Mouse (Mus musculus) c-Kit-positive CD71-negative TER-119-negative erythroid progenitor cells, embryonic 14.5 days (primary cell): ENCODE results near the gene Cacna1c.

Source experiments
- DNase-seq: peaks from one replicate; pipeline ENCODE4 v3.0.0-alpha.2; 2013; ENCODE audit warnings: low read depth

Gene Cacna1c

DNA sequence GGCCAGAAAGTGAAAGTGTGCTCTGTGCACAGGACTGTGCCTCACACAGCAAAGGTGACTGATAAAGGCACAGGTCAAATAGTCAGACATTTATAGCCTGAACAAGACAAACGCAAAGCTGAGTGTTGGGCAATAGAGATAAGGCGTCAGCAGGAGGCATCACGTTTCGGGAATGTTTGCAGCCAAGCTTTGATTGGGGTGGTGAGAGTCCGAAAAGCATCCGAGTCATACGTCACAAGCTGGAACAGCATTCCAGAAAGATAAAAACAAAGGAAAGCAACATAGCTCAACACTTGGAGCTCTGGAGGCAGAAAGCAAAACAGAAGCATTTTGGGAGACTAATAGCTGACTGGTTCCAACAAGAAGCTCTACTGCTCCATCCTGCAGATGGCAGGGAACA lies 56.7 kb downstream of the Cacna1c start:
- DNase-seq: no peak

DNA sequence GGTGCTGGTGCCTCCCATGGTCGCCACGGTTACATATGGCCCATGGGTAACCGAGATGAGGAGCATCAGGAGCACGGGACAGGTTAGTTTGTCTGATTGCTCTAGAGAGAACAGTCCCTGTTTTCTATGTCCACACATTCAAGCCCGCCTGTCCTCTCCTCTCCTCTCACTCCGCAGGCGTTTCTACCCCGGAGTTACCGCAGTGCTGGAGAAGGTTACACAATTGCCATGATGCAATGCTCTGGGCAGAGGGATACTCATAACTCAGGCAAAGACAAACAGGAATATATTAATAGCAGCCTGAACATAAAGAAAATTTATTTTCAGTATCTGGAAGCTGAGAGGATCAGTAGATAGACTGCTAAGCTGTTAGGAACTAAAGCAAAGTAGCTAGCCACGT lies 58.5 kb downstream of the Cacna1c start:
- no peak for DNase-seq

GRCm38 (mm10) chr6:119132863-119133262 lies 63.4 kb downstream of the Cacna1c start:
- DNase-seq: no peak

GRCm38 (mm10) chr6:119132111-119132735 lies 64.0 kb downstream of the Cacna1c start:
- no peak for DNase-seq

DNA sequence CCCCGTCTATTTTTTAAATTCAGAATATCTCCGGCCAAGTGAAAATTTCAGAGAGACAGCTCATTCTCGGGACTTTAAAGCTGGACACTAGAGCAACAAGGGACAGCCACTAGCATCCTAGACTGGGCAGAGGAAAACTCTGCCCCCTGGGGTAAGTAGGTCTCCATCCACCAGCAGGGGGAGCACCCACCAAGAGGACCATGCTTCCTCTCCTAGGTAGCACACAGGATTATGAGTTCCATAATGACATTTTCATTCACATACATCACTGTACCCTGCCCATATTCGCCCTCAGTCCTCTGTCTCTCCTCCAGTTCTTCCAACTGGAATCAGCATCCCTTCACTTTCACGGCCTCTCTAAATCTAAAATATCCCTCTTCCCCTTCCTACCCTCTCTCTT lies 66.6 kb downstream of the Cacna1c start:
- no peak for DNase-seq

DNA sequence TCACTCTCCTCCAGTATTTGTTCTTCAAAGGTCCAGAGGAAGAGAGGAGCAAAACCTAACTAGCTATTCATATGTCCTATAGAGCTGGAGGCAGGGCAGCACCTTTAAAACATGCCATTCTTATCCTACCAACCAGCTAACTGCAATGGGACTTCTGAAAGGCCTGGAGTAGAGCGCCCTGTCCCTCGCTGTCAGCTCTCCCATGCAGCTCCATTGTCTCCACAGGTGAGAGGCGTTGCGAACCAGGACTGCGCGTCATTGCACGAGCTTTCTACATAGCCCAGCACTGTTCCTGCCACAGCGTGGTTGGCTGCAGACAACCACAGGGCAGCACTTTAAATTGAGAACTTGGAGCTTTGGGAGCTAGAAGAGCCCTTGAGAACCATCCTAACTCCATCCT lies 67.7 kb downstream of the Cacna1c start:
- no peak for DNase-seq

GRCm38 (mm10) chr6:119128076-119128475 lies 68.1 kb downstream of the Cacna1c start:
- no peak for DNase-seq

GRCm38 (mm10) chr6:119126991-119127390 lies 69.2 kb downstream of the Cacna1c start:
- DNase-seq: no peak

- DNase-seq: no peak
Observed at GRCm38 (mm10) chr6:119118371-119118770, 77.8 kb downstream of the Cacna1c start.

GRCm38 (mm10) chr6:119116290-119116689 lies 79.9 kb downstream of the Cacna1c start:
- DNase-seq: no peak

DNA sequence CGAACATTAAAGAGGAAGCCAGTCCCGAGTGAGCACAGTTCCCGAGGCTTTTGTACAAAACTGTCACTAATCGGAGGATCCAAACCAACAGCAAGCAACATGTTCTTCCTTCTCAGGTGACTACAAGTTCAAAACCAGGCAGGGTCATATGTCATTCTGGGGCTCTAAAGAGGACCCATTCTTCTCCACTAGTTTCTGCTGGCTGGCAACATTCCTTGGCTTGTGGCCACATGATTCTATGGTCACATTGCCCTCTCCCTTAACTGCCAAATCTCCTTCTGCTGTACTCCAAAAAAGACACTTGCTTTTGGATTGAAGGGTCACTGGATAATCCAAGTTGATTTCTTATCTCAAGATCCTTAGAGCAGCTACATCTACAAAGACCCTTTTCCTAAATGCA lies 82.9 kb downstream of the Cacna1c start:
- no peak for DNase-seq

GRCm38 (mm10) chr6:119110369-119110768 lies 85.8 kb downstream of the Cacna1c start:
- DNase-seq: no peak

DNA sequence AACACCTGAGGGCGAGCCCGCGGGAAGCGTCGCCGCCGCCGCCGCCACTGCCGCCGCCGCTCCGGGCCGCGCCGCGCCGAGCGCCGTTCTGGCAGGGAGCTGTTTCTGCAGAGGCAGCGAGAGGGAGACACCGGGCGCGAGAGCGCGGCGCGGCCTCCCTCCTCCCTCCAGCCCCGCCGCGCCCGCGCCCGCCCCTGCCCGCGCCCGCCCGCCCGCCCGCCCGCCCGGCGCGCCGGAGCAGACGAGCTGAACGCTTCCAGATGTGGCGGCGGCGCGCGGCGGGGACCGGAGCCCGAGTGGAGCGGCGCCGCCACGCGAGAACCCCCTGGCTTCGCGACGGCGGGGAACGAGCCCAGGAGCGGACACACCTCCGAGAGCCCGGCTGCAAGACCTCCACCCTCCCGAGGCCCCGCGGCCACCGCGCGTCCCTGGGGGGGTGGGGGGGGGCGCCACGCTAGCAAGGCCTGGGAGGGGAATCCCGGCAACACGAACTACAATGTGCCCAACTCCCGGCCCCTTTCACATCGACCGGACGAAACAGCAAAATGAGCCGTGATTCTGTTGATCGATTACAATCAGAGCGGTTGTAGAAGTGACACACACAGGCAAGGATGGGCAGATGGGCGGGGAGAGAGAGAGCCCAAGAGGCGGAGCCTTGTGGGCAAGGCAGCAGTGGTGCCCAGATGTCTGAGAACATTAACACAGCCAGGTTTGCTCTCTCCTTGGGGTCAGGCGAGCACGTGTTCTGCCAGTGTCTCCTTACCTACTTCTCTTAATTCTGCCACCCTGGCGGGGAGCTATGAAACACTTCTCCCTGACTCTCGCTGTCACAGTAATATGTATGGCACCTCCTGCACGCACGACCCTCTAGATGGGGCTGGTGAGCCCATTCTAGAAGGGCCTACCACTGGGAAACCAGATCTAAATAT lies 87.5 kb downstream of the Cacna1c start:
- DNase-seq: peak; percentile 67

GRCm38 (mm10) chr6:119107856-119108465 lies 88.3 kb downstream of the Cacna1c start:
- no peak for DNase-seq

DNA sequence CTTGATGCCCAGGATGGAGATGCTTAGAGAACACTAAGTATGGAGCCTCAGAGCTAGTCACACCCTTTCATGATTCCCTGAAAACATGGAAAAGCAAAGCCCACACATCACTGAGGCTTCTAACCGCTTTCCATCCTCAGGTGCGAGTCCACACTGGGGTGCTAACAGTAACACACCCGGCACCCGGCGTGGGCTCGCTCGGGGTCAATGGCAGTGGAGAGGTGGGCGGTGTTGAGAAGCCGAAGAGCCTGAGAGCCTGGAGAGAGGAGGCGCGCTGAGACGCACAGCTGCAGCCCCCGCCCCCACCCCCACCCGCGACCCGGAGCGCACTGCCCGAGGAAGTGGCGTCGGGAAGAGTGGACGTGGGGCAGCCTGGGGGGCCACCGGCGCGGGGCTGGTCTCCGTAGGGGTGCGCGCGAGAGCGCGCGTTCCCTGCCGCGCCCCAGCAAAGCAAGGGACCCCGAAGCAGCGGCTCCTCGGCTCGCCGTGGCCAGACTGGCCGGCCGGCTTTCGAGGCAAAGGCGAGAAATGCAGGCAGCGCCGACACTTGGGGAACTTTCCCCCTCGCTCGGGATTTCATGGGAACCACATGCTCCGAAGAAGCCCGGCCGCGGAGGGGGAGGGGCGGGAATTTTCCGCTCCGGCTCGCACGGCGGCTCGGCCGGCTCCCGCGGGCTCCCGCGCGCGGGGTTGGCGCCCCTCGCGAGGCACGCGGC lies 88.9 kb downstream of the Cacna1c start:
- no peak for DNase-seq

DNA sequence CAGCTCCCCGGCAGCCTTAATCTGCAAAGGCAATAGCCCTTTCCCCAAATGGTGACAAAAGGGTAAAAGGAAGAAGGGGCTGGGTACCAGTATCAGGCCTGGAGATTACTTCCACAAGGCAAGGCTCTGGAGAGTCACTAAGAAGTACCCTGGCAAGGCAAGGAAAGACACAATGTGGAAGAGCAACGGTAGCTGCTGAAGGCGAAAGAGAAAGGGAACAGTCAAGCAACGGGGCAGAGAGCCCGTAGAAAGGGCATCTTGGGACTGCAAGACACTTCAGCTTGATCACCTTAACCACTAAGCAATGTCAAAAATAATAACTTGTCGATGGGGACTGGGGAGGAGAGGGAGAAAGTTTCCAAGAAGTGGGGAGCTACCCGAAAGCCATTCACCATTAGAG lies 89.5 kb downstream of the Cacna1c start:
- DNase-seq: no peak

GRCm38 (mm10) chr6:119105651-119106595 lies 90.3 kb downstream of the Cacna1c start:
- no peak for DNase-seq

DNA sequence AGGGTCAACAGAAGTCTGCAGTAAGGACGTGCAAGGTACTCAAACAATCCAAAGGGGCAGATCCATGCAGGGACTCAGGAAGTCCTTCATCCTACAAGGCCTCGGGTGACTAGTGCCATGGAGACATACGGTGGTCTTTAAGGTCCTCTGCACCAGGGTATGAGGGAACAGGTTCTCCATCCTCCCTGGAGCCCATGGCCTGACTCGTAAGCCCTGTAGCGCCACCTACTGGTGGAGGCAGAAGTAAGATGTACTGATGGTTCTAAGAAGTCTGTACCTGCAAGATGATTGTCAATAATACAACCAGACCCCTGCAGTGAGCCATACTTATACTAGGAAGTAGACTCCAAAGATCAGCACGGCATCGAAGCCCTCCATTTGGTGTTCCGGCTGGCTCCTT lies 92.0 kb downstream of the Cacna1c start:
- DNase-seq: peak; percentile 59

DNA sequence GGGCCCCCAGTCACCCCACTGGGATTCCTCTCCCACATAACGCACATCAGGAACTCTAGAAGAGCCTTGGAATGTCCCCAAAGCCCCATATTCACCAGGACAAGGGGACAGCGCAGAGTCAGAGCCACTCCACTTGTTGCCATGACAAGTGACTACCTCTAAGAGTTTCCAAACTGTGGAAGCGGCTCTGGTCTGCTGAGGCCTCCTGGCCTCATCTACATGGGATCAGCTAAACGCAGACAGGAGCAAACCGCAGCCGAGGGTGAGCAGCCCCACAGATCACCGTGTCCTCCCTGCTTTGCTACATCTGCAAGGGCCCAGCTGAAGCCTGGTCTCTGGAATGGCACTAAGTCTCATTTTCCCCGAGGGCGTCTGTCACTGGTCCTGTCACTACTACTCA lies 93.3 kb downstream of the Cacna1c start:
- no peak for DNase-seq

GRCm38 (mm10) chr6:119099333-119099732 lies 96.9 kb downstream of the Cacna1c start:
- DNase-seq: no peak

GRCm38 (mm10) chr6:119096481-119096880 lies 99.7 kb downstream of the Cacna1c start:
- no peak for DNase-seq
